Mouse (Mus musculus): Measurements from ENCODE around the gene Dnajb11. TPM values are rescaled to one million over a fixed set of nuclear protein-coding genes. Genes with fewer than 3 reads are reported as not detected.

The Dnajb11 gene
- polyA plus RNA-seq, 1 experiment from 2014 or later, result 96.8 TPM

GRCm38 (mm10) chr16:22845481-22845880 is 12.2 kb upstream of the Dnajb11 start:
- no peak for ATAC-seq
- no peak overlapping the region for H3K4me2 ChIP-seq (ENCODE audit: low read length)
- H3K27ac ChIP-seq (ENCODE audit: low read depth, low read length), result no peak overlapping the region
- no peaks in the 10 kb centered on the region for H3K36me3 ChIP-seq (ENCODE audit: control insufficient read depth, insufficient read depth, low read length)
- H3K9me3 ChIP-seq (ENCODE audit: control insufficient read depth, low read length), result no peaks in the 10 kb centered on the region
- no peak overlapping the region for H3K9ac ChIP-seq (ENCODE audit: low read depth, low read length)
- H3K4me1 ChIP-seq (ENCODE audit: control insufficient read depth, insufficient read depth, low read depth, low read length), result peaks cover 5% of the 10 kb centered on the region; the same call in 1 of the 2 replicates
- H3K27me3 ChIP-seq (replicated peaks; ENCODE audit: control insufficient read depth, insufficient read depth, low read length), result no peaks in the 10 kb centered on the region
- no peak overlapping the region for H3K4me3 ChIP-seq (ENCODE audit: low read length)
- WGBS, result 87% methylated on average over 4 of the region's 4 CpGs

- no peak for ATAC-seq
- Histone ChIP-seq H3K27ac (ENCODE audit: low read depth, low read length) (no peak overlapping the region), H3K27me3 (replicated peaks; ENCODE audit: control insufficient read depth, insufficient read depth, low read length) (no peaks in the 10 kb centered on the region), H3K9me3 (ENCODE audit: control insufficient read depth, low read length) (no peaks in the 10 kb centered on the region), H3K36me3 (ENCODE audit: control insufficient read depth, insufficient read depth, low read length) (no peaks in the 10 kb centered on the region), H3K4me3 (ENCODE audit: low read length) (no peak overlapping the region), H3K4me2 (ENCODE audit: low read length) (no peak overlapping the region), H3K4me1 (ENCODE audit: control insufficient read depth, insufficient read depth, low read depth, low read length) (peaks cover 5% of the 10 kb centered on the region; the same call in 1 of the 2 replicates), H3K9ac (ENCODE audit: low read depth, low read length) (no peak overlapping the region)
- 88% methylated on average over 1 of the region's 1 CpGs for WGBS
Measured at GRCm38 (mm10) chr16:22847686-22848085, 10.0 kb upstream of the Dnajb11 start.

GRCm38 (mm10) chr16:22848331-22848730 is 9.3 kb upstream of the Dnajb11 start:
- WGBS, result 89% methylated on average over 1 of the region's 1 CpGs
- H3K4me3 ChIP-seq (ENCODE audit: low read length), result no peak overlapping the region

GRCm38 (mm10) chr16:22852709-22853108 is 4.9 kb upstream of the Dnajb11 start:
- H3K4me1 ChIP-seq (ENCODE audit: control insufficient read depth, insufficient read depth, low read depth, low read length), result peaks cover 6% of the 10 kb centered on the region
- no peak for ATAC-seq
- H3K27me3 ChIP-seq (replicated peaks; ENCODE audit: control insufficient read depth, insufficient read depth, low read length), result no peaks in the 10 kb centered on the region
- no peak overlapping the region for H3K4me3 ChIP-seq (ENCODE audit: low read length)
- WGBS, result 94% methylated on average over 4 of the region's 4 CpGs
- no peaks in the 10 kb centered on the region for H3K9me3 ChIP-seq (ENCODE audit: control insufficient read depth, low read length)
- H3K9ac ChIP-seq (ENCODE audit: low read depth, low read length), result no peak overlapping the region
- no peak overlapping the region for H3K27ac ChIP-seq (ENCODE audit: low read depth, low read length)
- H3K36me3 ChIP-seq (ENCODE audit: control insufficient read depth, insufficient read depth, low read length), result no peaks in the 10 kb centered on the region
- H3K4me2 ChIP-seq (ENCODE audit: low read length), result no peak overlapping the region

More at GRCm38 (mm10) chr16:22848331-22848730, 9.3 kb upstream of the Dnajb11 start:
- ATAC-seq, result no peak
- no peak overlapping the region for H3K27ac ChIP-seq (ENCODE audit: low read depth, low read length)
- H3K36me3 ChIP-seq (ENCODE audit: control insufficient read depth, insufficient read depth, low read length), result no peaks in the 10 kb centered on the region
- no peaks in the 10 kb centered on the region for H3K27me3 ChIP-seq (replicated peaks; ENCODE audit: control insufficient read depth, insufficient read depth, low read length)
- no peaks in the 10 kb centered on the region for H3K9me3 ChIP-seq (ENCODE audit: control insufficient read depth, low read length)
- H3K4me1 ChIP-seq (ENCODE audit: control insufficient read depth, insufficient read depth, low read depth, low read length), result peaks cover 5% of the 10 kb centered on the region; the same call in 1 of the 2 replicates
- H3K4me2 ChIP-seq (ENCODE audit: low read length), result no peak overlapping the region
- H3K9ac ChIP-seq (ENCODE audit: low read depth, low read length), result no peak overlapping the region

GRCm38 (mm10) chr16:22856773-22857172 is 872 bp upstream of the Dnajb11 start:
- WGBS, result 16% methylated on average over 9 of the region's 9 CpGs
- Histone ChIP-seq H3K9ac (ENCODE audit: low read depth, low read length) (peak overlapping the region; percentile 69), H3K4me3 (ENCODE audit: low read length) (peak overlapping the region; percentile 66), H3K4me1 (ENCODE audit: control insufficient read depth, insufficient read depth, low read depth, low read length) (peaks cover 12% of the 10 kb centered on the region), H3K27me3 (replicated peaks; ENCODE audit: control insufficient read depth, insufficient read depth, low read length) (no peaks in the 10 kb centered on the region), H3K36me3 (ENCODE audit: control insufficient read depth, insufficient read depth, low read length) (no peaks in the 10 kb centered on the region), H3K27ac (ENCODE audit: low read depth, low read length) (peak overlapping the region; percentile 74; the same call in 1 of the 2 replicates), H3K9me3 (ENCODE audit: control insufficient read depth, low read length) (no peaks in the 10 kb centered on the region), H3K4me2 (ENCODE audit: low read length) (peak overlapping the region; percentile 85)
- no peak for ATAC-seq

GRCm38 (mm10) chr16:22872397-22872796 is 14.8 kb downstream of the Dnajb11 start:
- 89% methylated on average over 8 of the region's 8 CpGs for WGBS
- ATAC-seq, result no peak

GRCm38 (mm10) chr16:22873369-22873768 is 15.7 kb downstream of the Dnajb11 start:
- ATAC-seq, result no peak
- H3K27ac ChIP-seq (ENCODE audit: low read depth, low read length), result no peak overlapping the region
- H3K4me2 ChIP-seq (ENCODE audit: low read length), result no peak overlapping the region
- H3K4me1 ChIP-seq (ENCODE audit: control insufficient read depth, insufficient read depth, low read depth, low read length), result no peaks in the 10 kb centered on the region
- peaks cover 42% of the 10 kb centered on the region for H3K36me3 ChIP-seq (ENCODE audit: control insufficient read depth, insufficient read depth, low read length)
- no peak overlapping the region for H3K4me3 ChIP-seq (ENCODE audit: low read length)
- H3K27me3 ChIP-seq (replicated peaks; ENCODE audit: control insufficient read depth, insufficient read depth, low read length), result no peaks in the 10 kb centered on the region
- WGBS, result 80% methylated on average over 4 of the region's 4 CpGs
- H3K9me3 ChIP-seq (ENCODE audit: control insufficient read depth, low read length), result no peaks in the 10 kb centered on the region
- H3K9ac ChIP-seq (ENCODE audit: low read depth, low read length), result no peak overlapping the region

More at GRCm38 (mm10) chr16:22872397-22872796, 14.8 kb downstream of the Dnajb11 start:
- no peak overlapping the region for H3K9ac ChIP-seq (ENCODE audit: low read depth, low read length)
- H3K36me3 ChIP-seq (ENCODE audit: control insufficient read depth, insufficient read depth, low read length), result peaks cover 45% of the 10 kb centered on the region
- H3K4me1 ChIP-seq (ENCODE audit: control insufficient read depth, insufficient read depth, low read depth, low read length), result no peaks in the 10 kb centered on the region
- H3K9me3 ChIP-seq (ENCODE audit: control insufficient read depth, low read length), result no peaks in the 10 kb centered on the region
- H3K4me3 ChIP-seq (ENCODE audit: low read length), result no peak overlapping the region
- H3K27ac ChIP-seq (ENCODE audit: low read depth, low read length), result no peak overlapping the region
- H3K27me3 ChIP-seq (replicated peaks; ENCODE audit: control insufficient read depth, insufficient read depth, low read length), result no peaks in the 10 kb centered on the region
- no peak overlapping the region for H3K4me2 ChIP-seq (ENCODE audit: low read length)

GRCm38 (mm10) chr16:22876218-22877043 is 18.8 kb downstream of the Dnajb11 start:
- Histone ChIP-seq H3K9ac (ENCODE audit: low read depth, low read length) (no peak overlapping the region), H3K27ac (ENCODE audit: low read depth, low read length) (no peak overlapping the region), H3K4me1 (ENCODE audit: control insufficient read depth, insufficient read depth, low read depth, low read length) (no peaks in the 10 kb centered on the region), H3K9me3 (ENCODE audit: control insufficient read depth, low read length) (no peaks in the 10 kb centered on the region), H3K4me3 (ENCODE audit: low read length) (no peak overlapping the region), H3K36me3 (ENCODE audit: control insufficient read depth, insufficient read depth, low read length) (peaks cover 14% of the 10 kb centered on the region), H3K4me2 (ENCODE audit: low read length) (no peak overlapping the region), H3K27me3 (replicated peaks; ENCODE audit: control insufficient read depth, insufficient read depth, low read length) (no peaks in the 10 kb centered on the region)
- no peak for ATAC-seq
- WGBS, result 46% methylated on average over 9 of the region's 9 CpGs

GRCm38 (mm10) chr16:22877660-22878390 is 20.2 kb downstream of the Dnajb11 start:
- Histone ChIP-seq H3K36me3 (ENCODE audit: control insufficient read depth, insufficient read depth, low read length) (0 out of 2 replicates have a peak, but pooled peaks cover 3% of the 10 kb centered on the region), H3K27ac (ENCODE audit: low read depth, low read length) (no peak overlapping the region), H3K27me3 (replicated peaks; ENCODE audit: control insufficient read depth, insufficient read depth, low read length) (no peaks in the 10 kb centered on the region), H3K4me3 (ENCODE audit: low read length) (no peak overlapping the region), H3K9ac (ENCODE audit: low read depth, low read length) (no peak overlapping the region), H3K9me3 (ENCODE audit: control insufficient read depth, low read length) (no peaks in the 10 kb centered on the region), H3K4me1 (ENCODE audit: control insufficient read depth, insufficient read depth, low read depth, low read length) (no peaks in the 10 kb centered on the region), H3K4me2 (ENCODE audit: low read length) (no peak overlapping the region)
- no peak; the same call in 1 of the 2 replicates for ATAC-seq
- 61% methylated on average over 11 of the region's 11 CpGs for WGBS

Data from hindbrain, embryonic 16.5 days (tissue).